Mouse (Mus musculus) T-helper 1 cell (primary cell): Measurements from ENCODE around the gene Npr1.

Source experiments
- in situ Hi-C: fragments of 300-600 bp; cut with MboI, MseI; formaldehyde crosslinking; loops from one replicate; pipeline ENCODE4 v1.15.1; 2025; ENCODE audit warnings: high pct_unique_total_duplicates

The Npr1 gene

DNA sequence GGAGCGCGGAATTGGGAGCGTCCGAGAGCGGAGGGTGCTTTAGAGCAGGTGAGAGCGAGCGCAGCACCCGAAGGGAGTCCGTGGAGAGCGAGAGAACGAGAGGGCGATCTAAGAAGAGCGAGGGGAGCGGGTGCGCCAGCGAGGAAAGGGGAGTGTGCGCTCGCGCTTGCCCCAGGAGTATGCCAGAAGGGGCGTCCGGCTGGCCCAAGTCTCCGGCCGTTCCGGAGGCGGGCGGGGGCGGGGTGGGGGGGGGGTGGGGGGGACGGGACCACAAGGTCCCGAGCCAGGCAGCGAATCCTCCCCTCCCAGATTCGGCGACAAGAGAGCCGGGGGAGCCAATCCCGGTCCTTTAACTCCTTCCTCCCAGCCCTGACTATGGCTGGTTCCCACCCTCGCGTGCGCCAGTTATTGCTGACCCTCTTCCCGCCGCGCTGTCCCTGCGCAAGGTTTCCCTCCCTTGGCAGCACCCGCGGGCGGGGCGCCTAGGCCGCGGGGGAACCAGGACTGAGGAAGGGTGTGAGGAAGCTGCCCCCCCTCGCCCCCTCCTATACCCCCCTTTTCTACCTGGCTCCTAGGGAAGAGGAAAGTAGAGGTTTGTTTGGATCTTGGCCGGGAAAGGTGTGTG lies at the start of gene Npr1:
Gene Npr1, minus strand, starts transcription at position 181 of the 625 bp plus-strand sequence.
- in situ Hi-C loops, result no loop called here

- in situ Hi-C loops, result loop anchor here (5.0 kb wide), 1 partner anchor 67 kb away; no protein-coding TSS in a partner anchor
Observed at GRCm38 (mm10) chr3:90515242-90515641, 49.6 kb upstream of the Npr1 start.

DNA sequence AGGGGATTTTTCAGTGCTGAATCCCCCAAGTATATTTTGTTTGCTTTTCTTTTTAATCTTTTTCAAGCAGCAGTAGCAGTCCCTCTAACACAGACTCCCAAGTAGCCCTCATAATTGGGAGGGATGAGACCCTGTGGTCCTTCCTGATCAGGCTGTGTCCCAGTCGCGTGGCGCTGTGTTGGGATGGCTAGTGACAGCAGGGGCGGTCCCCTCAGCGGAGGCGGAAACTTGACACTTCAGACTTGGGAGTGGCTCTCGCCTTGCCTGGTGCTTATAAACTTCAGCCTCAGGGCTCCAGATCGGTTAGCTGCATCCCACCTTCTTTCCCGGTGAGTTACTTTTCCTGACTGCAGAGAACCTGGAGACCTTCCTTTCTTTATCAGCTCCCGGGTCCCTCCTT lies 49.0 kb upstream of the Npr1 start:
- in situ Hi-C loops, result loop anchor here (5.0 kb wide), 1 partner anchor 68 kb away; no protein-coding TSS in a partner anchor

DNA sequence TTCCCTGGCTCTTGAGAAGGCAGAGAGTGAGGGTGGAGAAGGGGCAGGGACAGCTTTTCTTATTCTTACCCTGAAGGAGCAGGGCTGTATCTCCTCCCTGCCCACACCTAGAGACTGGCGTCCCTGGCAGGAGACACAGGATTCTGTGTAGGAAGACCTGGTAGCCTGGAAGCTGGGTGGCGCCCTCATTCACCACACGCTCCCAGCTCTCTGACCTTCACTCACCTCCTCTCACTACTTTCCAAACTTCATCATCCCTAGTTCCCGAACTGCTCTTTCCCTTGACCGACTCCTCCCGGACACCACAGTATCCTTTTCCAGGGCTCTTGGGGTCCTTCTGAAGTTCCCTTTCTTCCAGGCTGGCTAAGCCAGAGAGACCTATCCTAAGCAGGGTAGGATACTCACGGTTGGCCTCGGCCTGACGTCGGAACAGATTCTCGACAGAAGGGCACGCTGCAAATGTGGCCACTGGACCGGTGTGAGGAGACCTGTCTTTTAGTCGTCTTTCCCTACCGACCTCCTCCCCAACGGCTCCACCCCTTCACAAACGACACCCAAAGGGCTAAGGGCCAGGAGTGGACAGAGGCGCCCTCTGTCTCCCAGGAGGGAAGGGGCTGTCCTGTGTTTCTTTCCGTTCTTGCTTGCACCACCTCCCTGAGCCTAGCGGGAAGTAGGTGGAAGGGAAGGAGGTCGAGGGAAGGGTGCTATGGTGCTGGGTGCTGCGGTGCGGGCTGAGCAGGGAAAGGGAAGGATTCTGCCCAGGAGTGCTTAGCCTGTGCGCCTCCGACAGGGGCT lies 48.3 kb upstream of the Npr1 start, which contains the start of the genes S100a1 and S100a13:
Gene S100a1, minus strand, starts transcription at position 597 of the 795 bp plus-strand sequence.
Gene S100a13, plus strand, starts transcription at position 640 of the 795 bp plus-strand sequence.
- in situ Hi-C loops, result no loop called here

DNA sequence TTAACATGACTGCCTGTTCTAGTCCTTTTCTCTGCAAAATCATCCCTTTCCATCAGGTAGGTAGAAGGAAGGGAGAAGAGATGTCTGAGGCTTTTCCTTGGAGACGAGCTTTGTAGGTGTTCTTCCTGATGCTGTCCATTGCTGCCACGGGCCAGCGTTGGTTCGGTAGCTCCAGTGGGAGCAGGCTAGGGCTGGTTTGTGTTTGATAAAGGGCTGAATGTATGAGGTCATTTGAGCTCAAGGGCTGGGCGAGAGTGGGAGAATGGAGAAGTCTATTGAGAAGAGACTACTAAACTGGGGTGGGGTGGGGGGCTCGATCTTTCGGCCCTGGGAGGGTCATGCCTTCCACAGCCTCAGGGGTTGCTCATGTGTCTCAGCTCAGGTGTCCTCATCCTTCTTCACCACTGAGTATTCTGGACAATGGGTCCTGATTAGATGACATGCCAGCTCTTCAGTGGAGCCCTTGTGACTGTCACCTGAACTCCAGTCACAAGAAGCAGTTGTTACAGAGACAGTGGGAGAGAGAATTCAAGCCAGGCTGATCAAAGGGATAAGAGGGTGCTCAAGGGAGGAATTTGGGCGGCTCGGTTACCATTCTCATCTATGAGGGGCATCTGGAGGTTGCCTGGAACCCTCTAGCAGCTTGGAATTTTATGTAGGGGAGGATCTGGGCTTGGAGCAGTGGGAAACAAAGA lies 47.4 kb upstream of the Npr1 start:
- in situ Hi-C loops, result no loop called here

DNA sequence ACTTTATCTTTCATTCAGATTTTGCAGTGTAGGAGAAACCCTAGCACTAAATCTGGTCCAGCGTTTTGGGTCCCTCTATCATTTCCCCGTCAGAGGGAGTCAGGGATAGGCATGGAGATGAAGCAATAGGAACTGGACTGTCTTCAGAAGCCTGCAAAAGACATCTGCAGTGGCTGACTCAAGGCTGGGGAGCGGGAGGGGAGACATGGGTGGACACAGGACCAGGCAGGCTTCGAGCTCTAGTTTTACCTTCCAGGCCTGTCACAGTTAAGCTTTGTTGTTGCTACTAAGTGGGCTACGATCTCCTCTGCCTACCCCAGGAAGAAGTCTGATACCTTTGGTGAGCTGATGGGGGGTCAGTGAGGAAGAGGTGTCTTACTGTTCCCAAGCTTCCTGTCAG lies 46.6 kb upstream of the Npr1 start:
- in situ Hi-C loops, result no loop called here

DNA sequence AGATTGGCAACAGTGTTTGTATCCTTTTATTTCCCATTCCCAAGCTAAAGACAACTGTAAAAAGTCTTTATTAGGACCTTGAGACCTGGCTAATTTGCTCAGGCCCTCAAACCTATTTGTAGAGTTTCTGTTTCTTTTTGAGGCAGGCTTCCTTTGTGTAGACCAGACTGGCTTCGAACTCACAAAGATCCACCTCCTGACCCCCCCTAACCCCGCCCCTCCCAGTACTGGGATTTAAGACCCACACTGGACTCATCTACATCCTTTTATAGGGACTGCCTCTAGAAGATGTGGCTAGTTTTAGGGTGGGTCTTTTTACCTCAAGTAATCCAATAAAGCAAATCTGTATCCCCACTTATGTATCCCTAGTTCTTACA lies 44.1 kb upstream of the Npr1 start:
- in situ Hi-C loops, result no loop called here

DNA sequence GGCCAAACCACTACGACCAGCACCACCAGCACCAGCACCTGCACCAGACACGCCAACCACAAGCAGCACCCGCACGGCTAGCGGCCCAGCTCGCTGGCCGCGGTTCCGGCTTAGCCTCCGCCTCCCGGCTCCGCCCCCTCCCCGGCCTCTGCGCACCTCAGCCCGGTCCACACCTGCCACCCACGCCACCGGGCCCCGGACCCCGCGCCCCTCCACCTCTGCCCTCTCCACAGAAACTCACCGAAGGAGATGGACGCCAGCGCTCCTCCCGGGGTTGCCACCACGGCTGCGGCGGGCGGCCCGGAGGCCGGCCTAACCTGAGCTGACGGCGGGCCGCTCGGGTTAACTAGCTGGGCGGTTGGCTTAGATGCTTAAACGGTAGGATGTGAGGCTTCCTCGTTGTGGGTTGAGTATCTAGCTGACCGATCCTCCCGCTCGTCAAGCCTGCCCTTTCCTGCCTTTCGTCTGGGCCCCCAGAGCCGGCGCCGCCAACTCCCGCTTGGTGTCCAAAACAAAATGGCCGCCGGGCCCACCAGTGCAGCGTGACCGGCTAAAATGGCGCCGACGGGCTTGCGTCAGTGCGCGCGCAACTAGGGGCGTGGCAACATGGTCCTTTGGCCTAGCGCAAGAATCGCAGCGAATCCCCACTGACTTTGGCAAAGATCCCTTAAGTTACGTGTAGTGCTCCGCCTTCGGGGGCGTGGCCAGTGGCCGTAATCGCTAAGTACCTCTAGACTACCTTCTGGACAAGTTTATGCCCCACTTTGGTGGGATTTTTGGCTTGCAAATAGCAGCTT lies 43.5 kb upstream of the Npr1 start, which contains the start of gene Chtop:
Gene Chtop, minus strand, starts transcription at position 549 of the 797 bp plus-strand sequence.
- in situ Hi-C loops, result no loop called here

DNA sequence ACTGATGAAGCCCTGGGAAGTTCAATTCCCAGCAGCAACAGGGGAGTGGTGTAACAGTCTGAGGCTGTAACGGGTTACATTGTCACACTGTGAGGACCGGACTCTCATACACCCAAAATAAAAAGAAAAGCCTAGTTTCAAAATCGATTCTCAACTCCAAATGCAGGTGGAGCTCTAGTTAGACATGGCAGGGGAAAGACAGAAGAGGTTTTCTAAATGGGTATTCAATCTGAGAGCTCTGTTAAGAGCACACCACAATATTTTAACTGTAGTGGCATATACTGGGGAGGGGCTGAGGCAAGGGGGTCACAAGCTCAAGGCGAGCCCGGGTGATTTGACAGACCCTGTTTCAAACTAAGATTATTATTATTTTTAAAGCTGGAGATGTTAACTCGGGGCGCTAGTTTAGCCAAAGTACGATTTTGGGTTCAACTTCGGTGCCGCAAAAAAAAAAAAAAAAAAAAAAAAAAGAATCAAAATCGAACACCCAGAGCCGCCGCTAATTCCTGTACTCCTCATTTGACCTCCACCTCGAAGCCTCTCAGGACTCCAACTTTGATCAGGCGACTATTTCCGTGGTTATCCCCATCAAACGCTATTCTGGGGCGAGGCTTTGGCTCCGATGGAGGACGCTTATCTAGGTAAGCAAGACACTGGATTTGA lies 42.8 kb upstream of the Npr1 start:
- in situ Hi-C loops, result no loop called here

DNA sequence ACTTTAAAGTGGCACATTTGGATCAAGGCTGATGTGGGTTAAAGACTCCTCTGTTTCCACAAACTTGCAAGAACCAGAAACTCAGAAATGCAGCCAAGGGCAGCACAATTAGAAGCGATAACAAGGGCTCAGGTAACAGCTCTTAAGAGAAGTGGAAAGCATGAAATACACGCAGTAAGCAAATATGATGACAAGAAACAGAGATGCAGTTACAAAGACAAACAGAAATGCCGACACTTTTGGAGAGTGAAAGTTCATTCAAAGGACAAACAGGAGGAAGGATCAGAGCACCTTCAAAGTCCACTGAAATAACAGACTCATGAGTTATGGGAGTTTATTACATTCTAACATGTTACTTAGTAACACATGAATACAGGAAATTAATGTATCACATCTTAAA lies 40.7 kb upstream of the Npr1 start:
- in situ Hi-C loops, result no loop called here

DNA sequence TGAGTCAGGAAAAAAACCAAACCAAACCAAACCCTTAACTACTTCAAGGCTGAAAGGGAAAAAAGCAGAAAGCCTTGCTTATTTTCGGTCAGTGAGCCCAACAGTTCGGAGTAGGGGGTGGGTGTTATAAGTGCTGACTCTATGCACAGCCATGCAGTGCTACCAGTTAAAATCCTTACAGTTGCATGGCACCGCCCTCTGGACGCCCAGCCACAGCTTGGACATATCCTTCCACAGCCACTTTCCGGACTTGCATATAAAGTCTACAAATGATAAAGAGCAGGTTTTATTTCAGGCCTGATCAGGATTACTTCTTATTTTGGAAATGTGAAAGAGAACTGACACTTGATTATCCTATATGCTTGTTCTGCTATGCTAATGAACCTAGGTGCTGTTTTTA lies 39.5 kb upstream of the Npr1 start:
- in situ Hi-C loops, result no loop called here

- in situ Hi-C loops, result no loop called here
Observed at GRCm38 (mm10) chr3:90503444-90503843, 37.8 kb upstream of the Npr1 start.

DNA sequence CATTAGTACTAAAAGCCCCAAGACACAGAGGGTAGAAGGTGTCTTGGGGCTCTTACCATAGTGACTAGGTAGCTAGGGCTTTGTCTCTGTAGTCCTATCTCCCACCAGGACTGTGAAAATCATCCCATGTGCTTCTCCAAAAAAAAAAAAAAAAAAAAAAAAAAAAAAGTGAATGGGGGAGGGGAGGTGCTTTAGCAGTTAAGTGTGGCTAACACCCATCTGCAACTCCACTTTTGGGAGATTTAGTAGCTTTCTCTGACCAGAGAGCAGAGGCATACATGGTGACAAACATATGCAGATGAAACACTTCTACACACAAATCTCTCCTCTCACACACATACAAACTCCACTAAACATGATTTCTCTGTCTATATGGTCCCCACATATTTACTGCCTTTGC lies 31.9 kb upstream of the Npr1 start:
- in situ Hi-C loops, result no loop called here

- in situ Hi-C loops, result no loop called here
Observed at GRCm38 (mm10) chr3:90495850-90496525, 30.3 kb upstream of the Npr1 start.

GRCm38 (mm10) chr3:90493831-90494540 lies 28.3 kb upstream of the Npr1 start:
- in situ Hi-C loops, result loop anchor here (5.0 kb wide), 1 partner anchor 482 kb away; no protein-coding TSS in a partner anchor

GRCm38 (mm10) chr3:90491350-90491749 lies 25.7 kb upstream of the Npr1 start:
- in situ Hi-C loops, result loop anchor here (5.0 kb wide), 1 partner anchor 479 kb away; no protein-coding TSS in a partner anchor

DNA sequence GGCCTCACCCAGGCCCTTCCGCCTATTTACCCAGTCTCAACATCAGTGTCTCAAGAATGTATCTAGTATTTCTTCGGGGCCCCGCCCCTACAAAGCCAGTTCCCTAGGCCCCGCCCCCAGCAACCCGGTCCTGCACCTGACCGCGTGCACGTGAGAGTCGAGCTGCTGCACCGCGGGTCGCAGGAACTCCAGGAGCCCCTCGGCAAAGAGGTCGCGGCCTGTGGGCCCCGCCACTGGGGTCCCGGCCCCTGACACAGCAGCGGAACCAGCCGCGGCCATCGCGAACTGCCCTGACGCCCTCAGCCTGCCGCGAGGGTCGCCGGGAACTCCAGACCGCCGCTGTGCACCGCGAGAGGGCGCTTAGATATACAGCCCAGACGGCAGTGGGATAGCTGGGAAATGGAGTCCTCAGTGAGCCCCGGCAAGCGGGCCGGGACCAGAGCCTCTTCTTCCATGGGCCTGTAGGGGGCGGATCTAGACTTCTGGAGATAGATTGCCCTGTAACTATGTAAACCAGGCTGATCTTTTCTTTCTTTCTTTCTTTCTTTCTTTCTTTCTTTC lies 25.1 kb upstream of the Npr1 start, which contains the start of gene Snapin:
Gene Snapin, minus strand, starts transcription at position 338 of the 561 bp plus-strand sequence.
- in situ Hi-C loops, result loop anchor here (5.0 kb wide), 1 partner anchor 478 kb away; no protein-coding TSS in a partner anchor

DNA sequence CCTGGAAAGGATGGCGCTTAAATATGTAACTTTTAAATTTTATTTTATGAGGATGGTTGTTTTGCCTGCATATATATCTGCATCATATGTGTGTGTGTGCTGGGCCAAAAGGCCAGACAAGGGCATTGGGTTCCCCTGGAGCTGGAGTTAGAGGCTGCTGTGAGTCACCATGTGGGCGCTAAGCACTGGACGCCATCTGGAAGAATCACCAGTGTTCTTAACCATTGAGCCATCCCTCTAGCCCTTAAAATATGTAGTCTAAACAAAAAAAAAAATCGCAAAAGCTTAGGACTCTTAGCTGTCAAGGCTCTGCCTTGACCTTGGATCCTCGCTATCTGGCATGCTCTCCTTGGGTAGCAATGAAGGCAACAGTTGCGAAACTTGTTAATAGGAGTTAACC lies 22.9 kb upstream of the Npr1 start:
- in situ Hi-C loops, result no loop called here

DNA sequence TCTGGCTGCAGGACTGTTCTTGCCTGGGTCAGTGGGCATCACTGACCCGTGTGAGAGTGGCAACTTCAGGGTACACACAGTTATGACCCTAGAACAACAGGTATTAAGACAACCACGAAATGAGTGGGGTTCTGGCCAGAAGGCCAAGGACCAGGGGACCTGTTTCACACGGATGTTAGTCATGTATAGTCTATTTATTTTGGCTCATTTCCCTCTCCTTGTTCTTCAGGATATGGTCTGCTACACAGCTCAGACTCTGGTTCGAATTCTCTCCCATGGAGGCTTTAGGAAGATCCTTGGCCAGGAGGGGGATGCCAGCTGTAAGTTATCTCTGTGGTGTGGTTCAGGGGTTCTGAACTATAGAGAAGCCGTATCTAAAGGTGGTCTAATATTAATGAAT lies 21.3 kb upstream of the Npr1 start:
- in situ Hi-C loops, result no loop called here
